Comparison of ENCODE assay signal across 13 mouse cellular contexts in the genomic region with DNA sequence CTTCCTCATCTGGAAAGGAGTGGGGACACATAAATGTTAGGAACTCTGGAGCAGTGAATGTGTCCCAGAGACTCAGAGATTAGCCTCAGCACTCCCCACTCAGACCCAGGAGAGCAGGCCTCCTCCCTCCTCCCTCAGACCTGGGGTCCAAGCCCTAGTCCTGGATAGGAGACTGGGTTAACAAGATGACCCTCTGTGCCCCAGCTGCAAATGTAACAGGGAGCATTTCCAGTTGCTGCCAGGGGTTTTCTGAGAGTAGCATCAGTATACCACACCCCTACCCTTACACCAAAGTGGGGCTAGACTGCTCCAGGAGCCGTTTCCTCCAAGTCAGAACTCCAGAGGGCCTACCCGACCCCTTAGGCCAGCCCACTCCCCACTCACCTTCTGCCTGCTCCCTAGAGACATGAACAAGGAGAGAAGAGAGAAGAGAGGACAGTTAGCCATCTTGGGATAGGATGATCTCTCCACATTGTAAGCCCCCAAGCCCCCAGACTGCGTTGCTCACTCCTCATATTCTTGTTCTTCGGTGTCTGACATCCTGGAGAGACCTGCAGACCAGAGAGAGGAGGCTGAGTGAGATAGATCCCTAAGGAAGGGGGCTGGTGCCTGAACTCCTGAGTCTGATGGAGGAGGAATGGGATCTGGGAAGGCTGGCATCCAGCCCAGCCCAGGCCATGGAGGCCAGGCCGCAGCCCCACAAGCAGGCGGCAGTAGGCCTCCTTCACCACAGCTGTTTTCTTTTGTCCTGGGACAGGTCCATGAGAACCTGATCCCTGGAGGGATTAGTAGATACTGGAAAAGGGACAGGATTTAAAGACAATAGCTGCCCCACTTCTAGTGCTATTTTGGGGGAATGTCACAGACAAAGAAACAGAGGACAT. TPM values are rescaled to one million over a fixed set of nuclear protein-coding genes. Genes with fewer than 3 reads are reported as not detected.
DNase-seq lines count a peak whose midpoint lies in the region; ATAC-seq and TF ChIP-seq lines count a peak whose summit lies in the region.
"Had no signal": no experiment of that assay in that cellular context is flagged by ENCODE, and none has a peak within 500 bp of the region (broad histone marks: within the 10 kb centered on the region; RNA-seq: fewer than 3 reads in every experiment).

No protein-coding gene starts in this region.

- H3K36me3 ChIP-seq in heart, embryonic 10.5 days, result peaks cover 11% of the 10 kb centered on the region
- H3K36me3 ChIP-seq in midbrain, embryonic 13.5 days, result no peaks in the 10 kb centered on the region
- no peaks in the 10 kb centered on the region for H3K36me3 ChIP-seq in midbrain, embryonic 11.5 days (ENCODE audit: control insufficient read depth, insufficient read depth, low read length)
- peaks cover 18% of the 10 kb centered on the region for H3K36me3 ChIP-seq in heart, embryonic 13.5 days
- no peaks in the 10 kb centered on the region for H3K36me3 ChIP-seq in neural tube, embryonic 14.5 days (ENCODE audit: control insufficient read depth, insufficient read depth, low read length)
- H3K36me3 ChIP-seq: liver, embryonic 15.5 days had no signal

- no peak for DNase-seq in heart, embryonic 10.5 days (ENCODE audit: low spot score)
- DNase-seq in heart, postnatal 36 days, result no peak
- DNase-seq in midbrain, embryonic 11.5 days (ENCODE audit: low spot score, missing footprints), result no peak
- DNase-seq in T-cell, adult 2 months (ENCODE audit: low spot score), result no peak
- DNase-seq in left cerebral cortex, adult 2 months (ENCODE audit: extremely low spot score in 1 of 2, low spot score in 2 of 2), result no peak
- DNase-seq: cerebellum, adult 11-12 months; right cerebral cortex, postnatal 14 days had no signal

- 52% methylated on average over 6 of the region's 6 CpGs for WGBS in heart, embryonic 10.5 days
- 54% methylated on average over 6 of the region's 6 CpGs for WGBS in midbrain, embryonic 13.5 days
- WGBS in midbrain, embryonic 11.5 days, result 54% methylated on average over 6 of the region's 6 CpGs
- 32% methylated on average over 6 of the region's 6 CpGs for WGBS in heart, embryonic 13.5 days
- 58% methylated on average over 6 of the region's 6 CpGs for WGBS in neural tube, embryonic 14.5 days

- H3K27ac ChIP-seq in heart, embryonic 10.5 days, result peak overlapping the region; percentile 87
- peak overlapping the region; percentile 35; the same call in 1 of the 2 replicates for H3K27ac ChIP-seq in midbrain, embryonic 13.5 days
- H3K27ac ChIP-seq in midbrain, embryonic 11.5 days (ENCODE audit: low read depth, low read length), result no peak overlapping the region
- peak overlapping the region; percentile 93 for H3K27ac ChIP-seq in heart, embryonic 13.5 days (replicated peaks)
- no peak overlapping the region for H3K27ac ChIP-seq in neural tube, embryonic 14.5 days (ENCODE audit: low read depth, low read length)
- no peak overlapping the region for H3K27ac ChIP-seq in left cerebral cortex, adult 2 months
- H3K27ac ChIP-seq: liver, embryonic 15.5 days had no signal

- intact Hi-C loops in heart, postnatal 36 days (cut with DNase I), result loop anchor here (5.0 kb wide), 2 partner anchors 37 to 382 kb away; no protein-coding TSS in a partner anchor
- intact Hi-C loops in left cerebral cortex, adult 2 months (cut with DNase I), result no loop called here

- no peak overlapping the region for H3K4me2 ChIP-seq in midbrain, embryonic 13.5 days (replicated peaks)
- no peak overlapping the region for H3K4me2 ChIP-seq in midbrain, embryonic 11.5 days
- peak overlapping the region; percentile 63 for H3K4me2 ChIP-seq in heart, embryonic 13.5 days
- no peak overlapping the region for H3K4me2 ChIP-seq in neural tube, embryonic 14.5 days (ENCODE audit: low read depth, low read length)
- H3K4me2 ChIP-seq: liver, embryonic 15.5 days had no signal

- ATAC-seq in midbrain, embryonic 13.5 days, result peak; percentile 24; the same call in 1 of the 2 replicates
- no peak for ATAC-seq in midbrain, embryonic 11.5 days (ENCODE audit: low FRiP score)
- ATAC-seq in heart, embryonic 13.5 days (ENCODE audit: extremely low read depth, insufficient number of reproducible peaks, low FRiP score, low TSS enrichment), result no peak
- ATAC-seq in neural tube, embryonic 14.5 days (ENCODE audit: low read depth), result peak; percentile 12; the same call in 1 of the 2 replicates

- TF ChIP-seq CTCF in left cerebral cortex, adult 2 months (IDR thresholded peaks at IDR 0.05), result no peak

- H3K4me1 ChIP-seq in heart, embryonic 10.5 days, result peaks cover 84% of the 10 kb centered on the region
- H3K4me1 ChIP-seq in midbrain, embryonic 13.5 days (replicated peaks), result peaks cover 31% of the 10 kb centered on the region
- H3K4me1 ChIP-seq in midbrain, embryonic 11.5 days (ENCODE audit: control insufficient read depth, insufficient read depth, low read length), result peaks cover 14% of the 10 kb centered on the region
- peaks cover 91% of the 10 kb centered on the region for H3K4me1 ChIP-seq in heart, embryonic 13.5 days
- no peaks in the 10 kb centered on the region for H3K4me1 ChIP-seq in neural tube, embryonic 14.5 days (ENCODE audit: control insufficient read depth, insufficient read depth, low read length)

- H3K9me3 ChIP-seq in heart, embryonic 10.5 days, result no peaks in the 10 kb centered on the region
- H3K9me3 ChIP-seq in midbrain, embryonic 13.5 days, result no peaks in the 10 kb centered on the region
- no peaks in the 10 kb centered on the region for H3K9me3 ChIP-seq in midbrain, embryonic 11.5 days (ENCODE audit: control insufficient read depth, low read length)
- no peaks in the 10 kb centered on the region for H3K9me3 ChIP-seq in heart, embryonic 13.5 days
- no peaks in the 10 kb centered on the region for H3K9me3 ChIP-seq in neural tube, embryonic 14.5 days (ENCODE audit: control insufficient read depth, low read length)
- H3K9me3 ChIP-seq: liver, embryonic 15.5 days had no signal

- 0 out of 2 replicates have a peak overlapping the region, but pooled peaks have one; percentile 19 for H3K9ac ChIP-seq in midbrain, embryonic 13.5 days (replicated peaks)
- H3K9ac ChIP-seq in midbrain, embryonic 11.5 days (ENCODE audit: low read length), result no peak overlapping the region
- peak overlapping the region; percentile 78 for H3K9ac ChIP-seq in heart, embryonic 13.5 days
- no peak overlapping the region for H3K9ac ChIP-seq in neural tube, embryonic 14.5 days (replicated peaks; ENCODE audit: low read depth, low read length)
- H3K9ac ChIP-seq: liver, embryonic 15.5 days had no signal

- no peaks in the 10 kb centered on the region for H3K27me3 ChIP-seq in heart, embryonic 10.5 days (ENCODE audit: insufficient read depth, poor library complexity, severe bottlenecking)
- no peaks in the 10 kb centered on the region for H3K27me3 ChIP-seq in midbrain, embryonic 13.5 days
- H3K27me3 ChIP-seq in midbrain, embryonic 11.5 days (ENCODE audit: control insufficient read depth, insufficient read depth, low read length), result no peaks in the 10 kb centered on the region
- no peaks in the 10 kb centered on the region for H3K27me3 ChIP-seq in heart, embryonic 13.5 days (replicated peaks)
- H3K27me3 ChIP-seq in neural tube, embryonic 14.5 days (ENCODE audit: control insufficient read depth, insufficient read depth, low read length), result no peaks in the 10 kb centered on the region
- H3K27me3 ChIP-seq: liver, embryonic 15.5 days had no signal

- H3K4me3 ChIP-seq in heart, embryonic 10.5 days, result peak overlapping the region; percentile 37
- no peak overlapping the region for H3K4me3 ChIP-seq in midbrain, embryonic 13.5 days (replicated peaks)
- no peak overlapping the region for H3K4me3 ChIP-seq in midbrain, embryonic 11.5 days (ENCODE audit: low read depth, low read length)
- H3K4me3 ChIP-seq in heart, embryonic 13.5 days, result peak overlapping the region; percentile 38
- no peak overlapping the region for H3K4me3 ChIP-seq in neural tube, embryonic 14.5 days (ENCODE audit: low read depth, low read length)
- no peak overlapping the region for H3K4me3 ChIP-seq in left cerebral cortex, adult 2 months
- H3K4me3 ChIP-seq: erythroblast, embryonic 14.5 days; liver, embryonic 15.5 days had no signal

RNA-seq across cellular contexts. Expression of gene Tnnt1, which starts 2.1 kb away (rescaled TPM):
- 97.0 and 167 TPM in 2 replicates for polyA plus RNA-seq in heart, embryonic 10.5 days (2016; fragmentation: Nextera tagmentation; extraction: Ambion mirVana)
- total RNA-seq in heart, postnatal 36 days (2021), result 10 to 100 TPM; 20.0 to 21.3 TPM
- polyA plus RNA-seq in midbrain, embryonic 13.5 days (2015; fragmentation: Nextera tagmentation; extraction: Ambion mirVana), result 5.4 and 6.3 TPM in 2 replicates
- polyA plus RNA-seq in midbrain, embryonic 11.5 days (2014; fragmentation: Nextera tagmentation; extraction: Ambion mirVana), result 6.6 and 8.1 TPM in 2 replicates
- 610 and 755 TPM in 2 replicates for polyA plus RNA-seq in heart, embryonic 13.5 days (2015; fragmentation: Nextera tagmentation; extraction: Ambion mirVana)
- polyA plus RNA-seq in neural tube, embryonic 14.5 days (2014; fragmentation: Nextera tagmentation; extraction: Ambion mirVana), result 2.8 and 4.9 TPM in 2 replicates
- 1 to 10 TPM; 7.4 to 9.2 TPM for total RNA-seq in left cerebral cortex, adult 2 months (2021)
- total RNA-seq: monocyte, adult 5-6 weeks had no signal

RNA-seq across cellular contexts. Expression of gene Tnni3, which starts 10.0 kb away (rescaled TPM):
- polyA plus RNA-seq in heart, embryonic 10.5 days (2016; fragmentation: Nextera tagmentation; extraction: Ambion mirVana), result 960 and 1,463 TPM in 2 replicates
- total RNA-seq in heart, postnatal 36 days (2021), result over 10,000 TPM in 1 of 2 experiments, 1,000 to 10,000 TPM in 1; 9,756 to 10,673 TPM
- 1.4 and 2.3 TPM in 2 replicates for polyA plus RNA-seq in midbrain, embryonic 13.5 days (2015; fragmentation: Nextera tagmentation; extraction: Ambion mirVana)
- polyA plus RNA-seq in midbrain, embryonic 11.5 days (2014; fragmentation: Nextera tagmentation; extraction: Ambion mirVana), result 0.97 and 1.7 TPM in 2 replicates
- polyA plus RNA-seq in heart, embryonic 13.5 days (2015; fragmentation: Nextera tagmentation; extraction: Ambion mirVana), result 2,083 and 2,324 TPM in 2 replicates
- polyA plus RNA-seq in neural tube, embryonic 14.5 days (2014; fragmentation: Nextera tagmentation; extraction: Ambion mirVana), result 0.84 and 2.0 TPM in 2 replicates
- total RNA-seq in left cerebral cortex, adult 2 months (2021), result under 1 TPM; 0.84 to 0.96 TPM
- polyA plus RNA-seq: erythroblast, embryonic 14.5 days had no signal

RNA-seq across cellular contexts. Expression of gene Ppp1r12c, which starts 12.6 kb away (rescaled TPM):
- 30.9 and 46.0 TPM in 2 replicates for polyA plus RNA-seq in heart, embryonic 10.5 days (2016; fragmentation: Nextera tagmentation; extraction: Ambion mirVana)
- 10 to 100 TPM; 59.7 to 62.2 TPM for total RNA-seq in heart, postnatal 36 days (2021)
- polyA plus RNA-seq in midbrain, embryonic 13.5 days (2015; fragmentation: Nextera tagmentation; extraction: Ambion mirVana), result 34.9 and 51.9 TPM in 2 replicates
- 28.4 and 32.7 TPM in 2 replicates for polyA plus RNA-seq in midbrain, embryonic 11.5 days (2014; fragmentation: Nextera tagmentation; extraction: Ambion mirVana)
- polyA plus RNA-seq in heart, embryonic 13.5 days (2015; fragmentation: Nextera tagmentation; extraction: Ambion mirVana), result 29.2 and 33.9 TPM in 2 replicates
- 48.6 and 52.4 TPM in 2 replicates for polyA plus RNA-seq in neural tube, embryonic 14.5 days (2014; fragmentation: Nextera tagmentation; extraction: Ambion mirVana)
- total RNA-seq in left cerebral cortex, adult 2 months (2021), result 100 to 1,000 TPM; 173 to 177 TPM

RNA-seq across cellular contexts. Expression of gene Dnaaf3, which starts 18.2 kb away (rescaled TPM):
- polyA plus RNA-seq in heart, embryonic 10.5 days (2016; fragmentation: Nextera tagmentation; extraction: Ambion mirVana), result 0.63 and 0.65 TPM in 2 replicates
- 1 to 10 TPM; 2.0 to 3.0 TPM for total RNA-seq in heart, postnatal 36 days (2021)
- polyA plus RNA-seq in midbrain, embryonic 13.5 days (2015; fragmentation: Nextera tagmentation; extraction: Ambion mirVana), result 1.5 and 2.3 TPM in 2 replicates
- polyA plus RNA-seq in midbrain, embryonic 11.5 days (2014; fragmentation: Nextera tagmentation; extraction: Ambion mirVana), result 0.85 and 1.1 TPM in 2 replicates
- polyA plus RNA-seq in heart, embryonic 13.5 days (2015; fragmentation: Nextera tagmentation; extraction: Ambion mirVana), result 0.59 and 0.95 TPM in 2 replicates
- polyA plus RNA-seq in neural tube, embryonic 14.5 days (2014; fragmentation: Nextera tagmentation; extraction: Ambion mirVana), result 0.66 and 0.91 TPM in 2 replicates
- under 1 TPM; 0.20 to 0.49 TPM for total RNA-seq in left cerebral cortex, adult 2 months (2021)

RNA-seq across cellular contexts. Expression of gene Syt5, which starts 33.3 kb away (rescaled TPM):
- 1.0 and 2.8 TPM in 2 replicates for polyA plus RNA-seq in heart, embryonic 10.5 days (2016; fragmentation: Nextera tagmentation; extraction: Ambion mirVana)
- under 1 TPM; 0.54 to 0.89 TPM for total RNA-seq in heart, postnatal 36 days (2021)
- 92.2 and 97.8 TPM in 2 replicates for polyA plus RNA-seq in midbrain, embryonic 13.5 days (2015; fragmentation: Nextera tagmentation; extraction: Ambion mirVana)
- polyA plus RNA-seq in midbrain, embryonic 11.5 days (2014; fragmentation: Nextera tagmentation; extraction: Ambion mirVana), result 10.4 and 10.5 TPM in 2 replicates
- 1.4 and 2.7 TPM in 2 replicates for polyA plus RNA-seq in heart, embryonic 13.5 days (2015; fragmentation: Nextera tagmentation; extraction: Ambion mirVana)
- 71.5 and 79.9 TPM in 2 replicates for polyA plus RNA-seq in neural tube, embryonic 14.5 days (2014; fragmentation: Nextera tagmentation; extraction: Ambion mirVana)
- 100 to 1,000 TPM; 270 to 272 TPM for total RNA-seq in left cerebral cortex, adult 2 months (2021)
- total RNA-seq: monocyte, adult 5-6 weeks had no signal

Comparison
In these comparisons a context has a peak if more than half of its experiments do, and no peak if none do; other contexts are left out.
1. H3K27ac ChIP-seq: peak in heart, embryonic 10.5 days (single experiment), midbrain, embryonic 13.5 days (single experiment) and heart, embryonic 13.5 days (single experiment); none in midbrain, embryonic 11.5 days (single experiment), neural tube, embryonic 14.5 days (single experiment) and left cerebral cortex, adult 2 months (single experiment).
2. ATAC-seq: peak in midbrain, embryonic 13.5 days (single experiment) and neural tube, embryonic 14.5 days (single experiment); none in midbrain, embryonic 11.5 days (single experiment) and heart, embryonic 13.5 days (single experiment).
3. H3K9ac ChIP-seq: peak in midbrain, embryonic 13.5 days (single experiment) and heart, embryonic 13.5 days (single experiment); none in midbrain, embryonic 11.5 days (single experiment) and neural tube, embryonic 14.5 days (single experiment).
4. H3K4me3 ChIP-seq: peak in heart, embryonic 10.5 days (single experiment) and heart, embryonic 13.5 days (single experiment); none in midbrain, embryonic 13.5 days (single experiment), midbrain, embryonic 11.5 days (single experiment), neural tube, embryonic 14.5 days (single experiment) and left cerebral cortex, adult 2 months (single experiment).
5. RNA of gene Tnnt1, which starts 2.1 kb away (polyA plus RNA-seq): 610 to 755 TPM in heart, embryonic 13.5 days and 97.0 to 167 TPM in heart, embryonic 10.5 days; 6.6 to 8.1 TPM in midbrain, embryonic 11.5 days, 5.4 to 6.3 TPM in midbrain, embryonic 13.5 days and 2.8 to 4.9 TPM in neural tube, embryonic 14.5 days; every median in the first group is over 10 times any median in the second.
6. RNA of gene Tnni3, which starts 10.0 kb away (polyA plus RNA-seq): 2,083 to 2,324 TPM in heart, embryonic 13.5 days and 960 to 1,463 TPM in heart, embryonic 10.5 days; 1.4 to 2.3 TPM in midbrain, embryonic 13.5 days, 0.97 to 1.7 TPM in midbrain, embryonic 11.5 days and 0.84 to 2.0 TPM in neural tube, embryonic 14.5 days; every median in the first group is over 100 times any median in the second.